Mouse (Mus musculus) limb, embryonic 14.5 days (tissue): Measurements from ENCODE around the gene Utf1. TPM values are rescaled to one million over a fixed set of nuclear protein-coding genes. Genes with fewer than 3 reads are reported as not detected.

Experiments used
- ATAC-seq: fragments of 200-750 bp; cut with Nextera tagmentation; 2 replicates; pipeline ENCODE4 v1.8.0; 2017; ENCODE audit warnings: low read depth, moderate number of reproducible peaks, moderate TSS enrichment; ENCODE audit not compliant: low FRiP score
- DNase-seq: peaks from one replicate; pipeline ENCODE4 v3.0.0-alpha.2; 2015; ENCODE audit warnings: low spot score
- H3K27ac ChIP-seq: fragments of 300-500 bp; sonication (generic); replicated peaks from 2 replicates; pipeline ENCODE4 v1.5.1; 2014; ENCODE audit warnings: low read depth, mild to moderate bottlenecking, low read length, moderate library complexity, mixed read lengths
- H3K27me3 ChIP-seq: fragments of 300-500 bp; sonication (generic); 2 replicates; pipeline ENCODE4 v1.6.1; 2014; ENCODE audit warnings: low read length, mixed read lengths; ENCODE audit not compliant: control insufficient read depth, insufficient read depth
- H3K36me3 ChIP-seq: fragments of 300-500 bp; sonication (generic); 2 replicates; pipeline ENCODE4 v1.6.1; 2014; ENCODE audit warnings: mild to moderate bottlenecking, low read length, moderate library complexity, mixed read lengths; ENCODE audit not compliant: control insufficient read depth, insufficient read depth
- H3K4me1 ChIP-seq: fragments of 300-500 bp; sonication (generic); 2 replicates; pipeline ENCODE4 v1.6.1; 2014; ENCODE audit warnings: antibody characterized with exemption, low read length, mixed read lengths; ENCODE audit not compliant: control insufficient read depth, insufficient read depth
- H3K4me2 ChIP-seq: fragments of 300-500 bp; sonication (generic); replicated peaks from 2 replicates; pipeline ENCODE4 v1.6.1; 2014; ENCODE audit warnings: low read depth, mild to moderate bottlenecking, low read length, moderate library complexity; ENCODE audit not compliant: severe bottlenecking
- H3K4me3 ChIP-seq: fragments of 300-500 bp; sonication (generic); replicated peaks from 2 replicates; pipeline ENCODE4 v1.5.1; 2014; ENCODE audit warnings: low read length
- H3K9ac ChIP-seq: fragments of 300-500 bp; sonication (generic); 2 replicates; pipeline ENCODE4 v1.6.1; 2014; ENCODE audit warnings: mild to moderate bottlenecking, low read depth, low read length, moderate library complexity; ENCODE audit not compliant: severe bottlenecking
- H3K9me3 ChIP-seq: fragments of 300-500 bp; sonication (generic); 2 replicates; pipeline ENCODE4 v1.6.1; 2016; ENCODE audit warnings: low read length; ENCODE audit not compliant: control insufficient read depth
- POLR2A ChIP-seq: fragments of 200-500 bp; IDR thresholded peaks from 2 replicates; pipeline ENCODE4 v1.8.0; 2012; ENCODE audit warnings: inconsistent platforms, mild to moderate bottlenecking, moderate library complexity, borderline replicate concordance; ENCODE audit not compliant: insufficient read depth, insufficient read length; ENCODE audit errors: extremely low read depth
- WGBS: fragments of 180-500 bp; shearing (Covaris S2); extraction: QIAGEN DNeasy Blood & Tissue Kit; methylation state at CpG from one replicate; pipeline ENCODE4 v1.1.7; 2014; 5-methylcytosine and 5-hydroxymethylcytosine counted together
- polyA plus RNA-seq, 2 experiments: library from polyadenylated mRNA; depleted of rRNA in 1 of 2; stranded (reverse) in 1 of 2; unstranded in 1 of 2; fragments of >200 nt; fragmentation: Nextera tagmentation in 1 of 2; extraction: Ambion mirVana in 1 of 2; gene quantifications; 2 replicates each; pipeline versions ENCODE4 v1.2.1 to v1.2.3; 2012 to 2014

Gene Utf1
- polyA plus RNA-seq, 2 experiments, result 0.11 to 0.15 TPM

GRCm38 (mm10) chr7:139916345-139916744 lies 27.2 kb upstream of the Utf1 start:
- TF ChIP-seq POLR2A, result no peak
- H3K9ac ChIP-seq, result no peak overlapping the region
- no peak for DNase-seq
- H3K9me3 ChIP-seq, result no peaks in the 10 kb centered on the region
- peaks cover 21% of the 10 kb centered on the region for H3K27me3 ChIP-seq
- H3K4me2 ChIP-seq, result no peak overlapping the region
- no peaks in the 10 kb centered on the region for H3K36me3 ChIP-seq
- no peak overlapping the region for H3K27ac ChIP-seq
- WGBS, result 0% methylated on average over 1 of the region's 1 CpGs
- no peak overlapping the region for H3K4me3 ChIP-seq
- no peak for ATAC-seq
- H3K4me1 ChIP-seq, result no peaks in the 10 kb centered on the region

GRCm38 (mm10) chr7:139918262-139918661 lies 25.3 kb upstream of the Utf1 start:
- WGBS, result 54% methylated on average over 4 of the region's 4 CpGs
- no peak overlapping the region for H3K4me2 ChIP-seq
- no peak overlapping the region for H3K9ac ChIP-seq
- ATAC-seq (no peak), DNase-seq (no peak)
- H3K36me3 ChIP-seq, result no peaks in the 10 kb centered on the region
- no peaks in the 10 kb centered on the region for H3K4me1 ChIP-seq
- TF ChIP-seq POLR2A, result no peak
- no peak overlapping the region for H3K4me3 ChIP-seq
- H3K9me3 ChIP-seq, result no peaks in the 10 kb centered on the region
- no peak overlapping the region for H3K27ac ChIP-seq
- H3K27me3 ChIP-seq, result peaks cover 21% of the 10 kb centered on the region

DNA sequence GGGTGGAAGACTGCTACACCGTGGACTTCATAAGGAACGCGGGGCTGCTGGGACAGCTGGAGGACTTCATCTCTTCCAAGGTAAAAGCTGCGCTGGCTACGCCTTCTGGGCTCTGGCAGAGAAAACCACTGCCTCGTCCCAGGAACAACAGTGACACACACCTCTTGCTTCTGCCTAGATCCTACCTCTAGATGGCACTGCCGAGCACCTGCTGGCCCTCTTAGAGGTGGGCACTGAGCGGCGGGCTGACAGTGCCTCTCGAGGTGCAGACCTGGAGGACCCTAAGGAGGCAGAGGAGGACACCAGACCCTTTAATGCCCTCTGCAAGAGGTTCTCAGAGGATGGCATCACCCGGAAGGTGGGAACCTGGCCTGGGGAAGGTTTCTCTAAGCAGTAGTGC lies 12.9 kb upstream of the Utf1 start:
- Histone ChIP-seq H3K36me3 (no peaks in the 10 kb centered on the region), H3K27ac (no peak overlapping the region), H3K4me1 (no peaks in the 10 kb centered on the region), H3K27me3 (no peaks in the 10 kb centered on the region), H3K4me2 (no peak overlapping the region), H3K9me3 (no peaks in the 10 kb centered on the region), H3K4me3 (no peak overlapping the region), H3K9ac (no peak overlapping the region)
- WGBS, result 10% methylated on average over 11 of the region's 11 CpGs
- no peak for DNase-seq
- no peak for TF ChIP-seq POLR2A
- no peak for ATAC-seq

DNA sequence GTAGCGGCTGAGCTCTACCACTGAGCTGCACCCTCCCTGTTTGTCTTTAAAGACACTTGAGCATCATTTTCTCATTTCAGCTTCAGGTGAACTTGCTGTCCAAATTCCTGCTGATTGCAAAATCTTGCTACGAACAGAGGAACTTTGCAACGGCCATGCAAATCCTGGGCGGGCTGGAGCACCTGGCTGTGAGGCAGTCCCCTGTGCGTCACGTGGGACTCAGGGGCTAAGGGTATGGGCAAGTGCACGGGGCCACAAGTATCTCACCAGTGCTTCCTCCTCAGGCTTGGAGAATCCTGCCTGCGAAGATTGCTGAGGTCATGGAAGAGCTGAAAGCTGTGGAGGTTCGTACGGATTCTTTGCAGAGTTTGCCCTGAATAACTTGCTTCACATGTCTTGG lies 6.9 kb upstream of the Utf1 start:
- Histone ChIP-seq H3K27ac (no peak overlapping the region), H3K9me3 (no peaks in the 10 kb centered on the region), H3K9ac (no peak overlapping the region), H3K4me3 (no peak overlapping the region), H3K36me3 (no peaks in the 10 kb centered on the region), H3K4me2 (no peak overlapping the region), H3K4me1 (no peaks in the 10 kb centered on the region), H3K27me3 (peaks cover 4% of the 10 kb centered on the region)
- no peak for DNase-seq
- 79% methylated on average over 10 of the region's 10 CpGs for WGBS
- TF ChIP-seq POLR2A, result no peak
- no peak for ATAC-seq

GRCm38 (mm10) chr7:139937138-139937537 lies 6.5 kb upstream of the Utf1 start:
- no peak overlapping the region for H3K27ac ChIP-seq
- no peak overlapping the region for H3K9ac ChIP-seq
- DNase-seq (no peak), ATAC-seq (no peak)
- no peak overlapping the region for H3K4me3 ChIP-seq
- no peak overlapping the region for H3K4me2 ChIP-seq
- no peaks in the 10 kb centered on the region for H3K9me3 ChIP-seq
- 71% methylated on average over 3 of the region's 3 CpGs for WGBS
- H3K27me3 ChIP-seq, result peaks cover 7% of the 10 kb centered on the region
- no peaks in the 10 kb centered on the region for H3K36me3 ChIP-seq
- H3K4me1 ChIP-seq, result no peaks in the 10 kb centered on the region
- no peak for TF ChIP-seq POLR2A

DNA sequence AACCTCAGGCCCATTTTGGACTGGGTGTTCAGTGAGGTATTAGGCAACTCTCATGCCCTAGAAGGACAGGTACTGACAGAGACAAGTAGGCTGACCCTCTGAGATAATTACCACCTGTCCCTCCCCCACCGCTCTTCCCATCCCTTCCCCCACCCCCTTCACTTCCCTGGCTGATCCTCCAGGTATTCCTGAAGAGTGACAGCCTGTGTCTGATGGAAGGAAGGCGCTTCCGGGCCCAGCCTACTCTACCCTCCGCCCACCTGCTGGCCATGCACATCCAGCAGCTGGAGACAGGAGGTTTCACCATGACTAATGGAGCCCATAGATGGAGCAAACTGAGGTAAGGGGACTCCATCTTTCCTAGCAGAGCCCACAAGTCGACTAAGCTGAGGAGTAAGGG lies 5.8 kb upstream of the Utf1 start:
- Histone ChIP-seq H3K4me3 (no peak overlapping the region), H3K4me1 (no peaks in the 10 kb centered on the region), H3K4me2 (no peak overlapping the region), H3K9me3 (no peaks in the 10 kb centered on the region), H3K27me3 (peaks cover 10% of the 10 kb centered on the region), H3K27ac (no peak overlapping the region), H3K9ac (no peak overlapping the region), H3K36me3 (no peaks in the 10 kb centered on the region)
- ATAC-seq (no peak), DNase-seq (no peak)
- 53% methylated on average over 5 of the region's 5 CpGs for WGBS
- TF ChIP-seq POLR2A, result no peak
